ENCODE assay signal across 8 mouse cellular contexts in the genomic region with DNA sequence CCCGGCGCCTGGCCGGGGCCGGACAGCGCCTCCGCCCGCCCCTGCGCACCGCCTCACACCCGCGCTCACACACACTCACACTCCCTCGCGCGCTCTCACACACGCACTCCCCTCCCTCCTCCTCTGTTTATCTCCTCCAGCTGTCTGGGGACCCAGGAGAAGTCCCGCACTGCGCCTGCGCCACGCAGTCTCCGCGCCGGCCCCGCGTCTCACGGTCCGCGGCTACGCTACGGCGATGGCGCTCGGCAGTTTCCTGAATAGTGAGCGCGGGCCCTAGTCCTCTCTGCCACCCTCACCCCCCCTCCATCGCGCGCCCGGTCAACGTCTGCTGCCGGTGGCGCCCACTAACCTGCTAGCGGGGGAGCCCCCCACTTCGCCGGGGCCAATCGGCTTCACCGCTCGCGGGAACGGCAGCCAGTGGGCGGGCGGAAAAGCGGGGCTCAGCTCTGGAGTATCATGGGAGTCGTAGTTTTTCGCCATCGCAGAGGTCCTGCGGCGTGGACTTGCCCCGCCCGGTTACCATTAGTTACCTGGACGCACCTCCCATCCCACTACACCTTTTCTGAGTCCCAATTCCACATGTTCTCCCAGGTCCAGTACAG. TPM values are rescaled to one million over a fixed set of nuclear protein-coding genes. Genes with fewer than 3 reads are reported as not detected.
A peak's percentile ranks its signal among the peaks of the same experiment; 100 is the strongest.
DNase-seq lines count a peak whose midpoint lies in the region; ATAC-seq and TF ChIP-seq lines count a peak whose summit lies in the region.

No protein-coding gene starts in this region.

- no peaks in the 10 kb centered on the region for H3K36me3 ChIP-seq in forebrain, embryonic 15.5 days
- H3K36me3 ChIP-seq in lung, embryonic 14.5 days (ENCODE audit: insufficient read depth): no peaks in the 10 kb centered on the region
- H3K36me3 ChIP-seq in thymus, adult 2 months (ENCODE audit: control insufficient read depth, insufficient read depth, low read length): no peaks in the 10 kb centered on the region

- no peak for TF ChIP-seq CTCF in layer of hippocampus, adult 2 months (conservative IDR thresholded peaks at IDR 0.05)
- TF ChIP-seq CTCF in lung, embryonic 14.5 days (IDR thresholded peaks at IDR 0.05; ENCODE audit: low read depth): no peak
- TF ChIP-seq CTCF in olfactory bulb, adult 2 months (IDR thresholded peaks at IDR 0.05; ENCODE audit: insufficient read depth, low read depth, low read length): no peak
- peak; percentile 43; the same call in 1 of the 2 replicates for TF ChIP-seq CTCF in thymus, adult 2 months (IDR thresholded peaks at IDR 0.05; ENCODE audit: borderline replicate concordance, control insufficient read depth, extremely low read depth, insufficient read depth, low read length, poor library complexity)

- TF ChIP-seq POLR2A in olfactory bulb, adult 2 months (IDR thresholded peaks at IDR 0.05; ENCODE audit: insufficient read depth, low read depth, low read length): peak; percentile 61; the same call in 1 of the 2 replicates
- TF ChIP-seq POLR2A in thymus, adult 2 months (IDR thresholded peaks at IDR 0.05; ENCODE audit: control insufficient read depth, extremely low read depth, insufficient read depth, low read length, poor library complexity): peak; percentile 66

- H3K27me3 ChIP-seq in forebrain, embryonic 15.5 days: peaks cover 10% of the 10 kb centered on the region; the same call in 1 of the 2 replicates
- no peaks in the 10 kb centered on the region for H3K27me3 ChIP-seq in lung, embryonic 14.5 days (ENCODE audit: insufficient read depth, low read length)
- no peaks in the 10 kb centered on the region for H3K27me3 ChIP-seq in thymus, adult 2 months (ENCODE audit: control insufficient read depth, insufficient read depth, low read length)

- peak; percentile 86 for DNase-seq in ES-CJ7 (ENCODE audit: low read depth, low spot score)
- peak; percentile 99 for DNase-seq in cerebellum, adult 11 months
- DNase-seq in heart, postnatal 36 days: peak; percentile 99
- DNase-seq in layer of hippocampus, adult 2 months (ENCODE audit: low spot score in 2 of 2): peak; percentile 98 to 99
- peak; percentile 97 for DNase-seq in lung, embryonic 14.5 days
- peak; percentile 99 for DNase-seq in thymus, adult 2 months

- H3K9me3 ChIP-seq in forebrain, embryonic 15.5 days: no peaks in the 10 kb centered on the region
- H3K9me3 ChIP-seq in lung, embryonic 14.5 days (ENCODE audit: low read depth, low read length): no peaks in the 10 kb centered on the region

- peak overlapping the region; percentile 64 for H3K4me2 ChIP-seq in forebrain, embryonic 15.5 days (replicated peaks)
- peak overlapping the region; percentile 88 for H3K4me2 ChIP-seq in lung, embryonic 14.5 days

- peak overlapping the region; percentile 94 for H3K4me3 ChIP-seq in forebrain, embryonic 15.5 days
- peak overlapping the region; percentile 99 for H3K4me3 ChIP-seq in layer of hippocampus, adult 2 months
- peak overlapping the region; percentile 85 for H3K4me3 ChIP-seq in lung, embryonic 14.5 days (ENCODE audit: low read depth, low read length)
- peak overlapping the region; percentile 62 for H3K4me3 ChIP-seq in olfactory bulb, adult 2 months (ENCODE audit: insufficient read depth, low read depth, low read length)
- H3K4me3 ChIP-seq in thymus, adult 2 months (ENCODE audit: control insufficient read depth, insufficient read depth, low read length): peak overlapping the region; percentile 60

- H3K9ac ChIP-seq in forebrain, embryonic 15.5 days (replicated peaks): peak overlapping the region; percentile 95
- peak overlapping the region; percentile 88 for H3K9ac ChIP-seq in lung, embryonic 14.5 days

- H3K27ac ChIP-seq in forebrain, embryonic 15.5 days (replicated peaks): peak overlapping the region; percentile 85
- H3K27ac ChIP-seq in layer of hippocampus, adult 2 months: peak overlapping the region; percentile 97
- H3K27ac ChIP-seq in lung, embryonic 14.5 days (ENCODE audit: low read depth): peak overlapping the region; percentile 65; the same call in 1 of the 2 replicates
- H3K27ac ChIP-seq in olfactory bulb, adult 2 months (ENCODE audit: insufficient read depth, low read depth, low read length): no peak overlapping the region
- H3K27ac ChIP-seq in thymus, adult 2 months (ENCODE audit: control insufficient read depth, insufficient read depth, low read length): peak overlapping the region; percentile 2; the same call in 1 of the 2 replicates

- intact Hi-C loops in heart, postnatal 36 days (cut with DNase I): loop anchor here (2.0 kb wide), 1 partner anchor 60 kb away; no protein-coding TSS in a partner anchor

- H3K4me1 ChIP-seq in forebrain, embryonic 15.5 days: peaks cover 17% of the 10 kb centered on the region
- no peaks in the 10 kb centered on the region for H3K4me1 ChIP-seq in lung, embryonic 14.5 days (ENCODE audit: insufficient read depth)
- peaks cover 6% of the 10 kb centered on the region; the same call in 1 of the 2 replicates for H3K4me1 ChIP-seq in olfactory bulb, adult 2 months (ENCODE audit: control insufficient read depth, insufficient read depth, low read length)
- H3K4me1 ChIP-seq in thymus, adult 2 months (replicated peaks; ENCODE audit: control insufficient read depth, insufficient read depth, low read length): no peaks in the 10 kb centered on the region

- WGBS in forebrain, embryonic 15.5 days: under 1% methylated on average over 49 of the region's 60 CpGs
- under 1% methylated on average over 53 of the region's 60 CpGs for WGBS in lung, embryonic 14.5 days
- WGBS in olfactory bulb, adult 2 months: under 1% methylated on average over 57 of the region's 60 CpGs
- under 1% methylated on average over 60 of the region's 60 CpGs for WGBS in thymus, adult 2 months

- ATAC-seq in forebrain, embryonic 15.5 days (replicated peaks): peak; percentile 98
- peak; percentile 96 for ATAC-seq in lung, embryonic 14.5 days (ENCODE audit: insufficient read depth)

RNA-seq across cellular contexts. Expression of gene Wdtc1, which starts 14.0 kb away (rescaled TPM):
- 16.2 and 18.1 TPM in 2 replicates for polyA plus RNA-seq in forebrain, embryonic 15.5 days (2015; fragmentation: Nextera tagmentation; extraction: Ambion mirVana)
- 10 to 100 TPM; 82.0 to 88.2 TPM for total RNA-seq in heart, postnatal 36 days (2021)
- 10 to 100 TPM; 78.8 to 82.5 TPM for total RNA-seq in layer of hippocampus, adult 2 months (2021)
- polyA plus RNA-seq in lung, embryonic 14.5 days (2014; fragmentation: Nextera tagmentation; extraction: Ambion mirVana): 13.8 and 15.3 TPM in 2 replicates
- polyA plus RNA-seq in olfactory bulb, adult 2 months (2012; ENCODE audit: insufficient read depth, insufficient read length, low replicate concordance, missing spikeins): 113 TPM in 1 of 2 replicates, not detected in the other
- 107 and 124 TPM in 2 replicates for polyA plus RNA-seq in thymus, adult 2 months (2012; rRNA removed)

RNA-seq across cellular contexts. Expression of gene Slc9a1, which starts 30.3 kb away (rescaled TPM):
- polyA plus RNA-seq in forebrain, embryonic 15.5 days (2015; fragmentation: Nextera tagmentation; extraction: Ambion mirVana): 6.5 and 6.7 TPM in 2 replicates
- total RNA-seq in heart, postnatal 36 days (2021): 10 to 100 TPM; 17.6 to 18.8 TPM
- total RNA-seq in layer of hippocampus, adult 2 months (2021): 10 to 100 TPM; 59.1 to 63.4 TPM
- polyA plus RNA-seq in lung, embryonic 14.5 days (2014; fragmentation: Nextera tagmentation; extraction: Ambion mirVana): 8.7 and 9.7 TPM in 2 replicates
- not detected in 2 replicates for polyA plus RNA-seq in olfactory bulb, adult 2 months (2012; ENCODE audit: insufficient read depth, insufficient read length, low replicate concordance, missing spikeins)
- polyA plus RNA-seq in thymus, adult 2 months (2012; rRNA removed): 77.9 and 89.8 TPM in 2 replicates
